Mouse (Mus musculus): ENCODE measurements at regions not wholly inside any gene's neighbourhood (a gene's known extent, or its start where the extent isn't known, plus 50 kb on each side); places are given as distances from the start of the nearest gene placed in this dataset.

GRCm38 (mm10) chr15:5513146-5513545, 269.2 kb upstream of the Ptger4 start:
- no peak for TF ChIP-seq CTCF (IDR thresholded peaks at IDR 0.05; ENCODE audit: low read depth)
- no peak overlapping the region for H3K4me3 ChIP-seq (ENCODE audit: low read depth, low read length)
- H3K4me2 ChIP-seq (replicated peaks; ENCODE audit: low read depth) = no peak overlapping the region
- 0 out of 2 replicates have a peak overlapping the region, but pooled peaks have one; percentile 46 for H3K27ac ChIP-seq (ENCODE audit: low read depth, low read length)
- ATAC-seq = peak; percentile 62
- 34% methylated on average over 4 of the region's 4 CpGs for WGBS
- H3K4me1 ChIP-seq (replicated peaks; ENCODE audit: control insufficient read depth, insufficient read depth, low read length) = 0 out of 2 replicates have a peak, but pooled peaks cover 6% of the 10 kb centered on the region
- no peaks in the 10 kb centered on the region for H3K27me3 ChIP-seq (replicated peaks; ENCODE audit: control insufficient read depth, insufficient read depth, low read length)
- H3K9me3 ChIP-seq (ENCODE audit: control insufficient read depth) = no peaks in the 10 kb centered on the region
- no peak overlapping the region for H3K9ac ChIP-seq (ENCODE audit: low read depth, low read length)
- no peaks in the 10 kb centered on the region for H3K36me3 ChIP-seq (ENCODE audit: control insufficient read depth, insufficient read depth)

GRCm38 (mm10) chr15:5514217-5514616, 270.2 kb upstream of the Ptger4 start:
- WGBS = 55% methylated on average over 4 of the region's 4 CpGs

DNA sequence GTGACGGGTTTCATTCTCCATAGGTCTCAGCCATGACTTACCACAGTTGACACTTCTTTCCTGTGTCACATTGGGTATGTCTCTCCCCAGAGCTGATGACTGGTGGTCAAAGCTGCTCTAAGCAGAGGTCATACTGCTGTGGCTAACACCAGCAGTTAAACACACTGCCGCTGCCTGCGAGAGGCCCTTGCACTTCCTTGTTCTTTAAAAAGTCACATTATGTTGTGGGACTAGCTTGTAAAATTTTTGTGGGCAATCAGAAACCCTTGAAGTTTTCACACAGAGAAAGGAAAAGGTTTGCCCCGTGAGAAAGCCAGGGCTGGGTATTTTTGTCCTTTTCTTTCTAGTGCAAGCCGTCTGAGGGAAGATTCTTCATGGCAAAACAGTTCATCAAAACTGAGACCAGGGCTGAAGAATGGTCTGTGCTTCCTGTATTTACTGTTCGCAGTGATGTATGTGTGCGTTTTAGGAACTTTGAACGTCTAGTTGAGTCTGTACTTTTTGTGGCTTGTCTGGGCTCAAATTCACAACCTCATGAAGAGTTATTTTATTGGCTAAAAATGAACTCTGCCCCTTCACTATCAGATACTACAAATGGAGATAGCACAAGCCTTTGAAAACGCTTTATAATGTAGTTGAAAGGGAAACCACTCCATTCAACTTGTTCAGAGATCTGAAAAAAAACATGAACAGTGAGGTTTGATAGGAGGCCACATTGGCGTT, 273.4 kb upstream of the Ptger4 start:
- H3K27me3 ChIP-seq (replicated peaks; ENCODE audit: control insufficient read depth, insufficient read depth, low read length) = no peaks in the 10 kb centered on the region
- peak; percentile 87 for ATAC-seq
- peak overlapping the region; percentile 79 for H3K27ac ChIP-seq (ENCODE audit: low read depth, low read length)
- H3K4me1 ChIP-seq (replicated peaks; ENCODE audit: control insufficient read depth, insufficient read depth, low read length) = 0 out of 2 replicates have a peak, but pooled peaks cover 4% of the 10 kb centered on the region
- H3K9ac ChIP-seq (ENCODE audit: low read depth, low read length) = no peak overlapping the region
- no peaks in the 10 kb centered on the region for H3K9me3 ChIP-seq (ENCODE audit: control insufficient read depth)
- WGBS = 28% methylated on average over 10 of the region's 10 CpGs
- H3K4me2 ChIP-seq (replicated peaks; ENCODE audit: low read depth) = no peak overlapping the region
- no peak overlapping the region for H3K4me3 ChIP-seq (ENCODE audit: low read depth, low read length)
- TF ChIP-seq CTCF (IDR thresholded peaks at IDR 0.05; ENCODE audit: low read depth) = no peak
- no peaks in the 10 kb centered on the region for H3K36me3 ChIP-seq (ENCODE audit: control insufficient read depth, insufficient read depth)

More at GRCm38 (mm10) chr15:5514217-5514616, 270.2 kb upstream of the Ptger4 start:
- no peak for TF ChIP-seq CTCF (IDR thresholded peaks at IDR 0.05; ENCODE audit: low read depth)
- no peaks in the 10 kb centered on the region for H3K36me3 ChIP-seq (ENCODE audit: control insufficient read depth, insufficient read depth)
- no peak overlapping the region for H3K9ac ChIP-seq (ENCODE audit: low read depth, low read length)
- H3K4me2 ChIP-seq (replicated peaks; ENCODE audit: low read depth) = no peak overlapping the region
- H3K4me3 ChIP-seq (ENCODE audit: low read depth, low read length) = no peak overlapping the region
- H3K4me1 ChIP-seq (replicated peaks; ENCODE audit: control insufficient read depth, insufficient read depth, low read length) = 0 out of 2 replicates have a peak, but pooled peaks cover 8% of the 10 kb centered on the region
- no peak overlapping the region for H3K27ac ChIP-seq (ENCODE audit: low read depth, low read length)
- H3K9me3 ChIP-seq (ENCODE audit: control insufficient read depth) = no peaks in the 10 kb centered on the region
- H3K27me3 ChIP-seq (replicated peaks; ENCODE audit: control insufficient read depth, insufficient read depth, low read length) = no peaks in the 10 kb centered on the region
- no peak for ATAC-seq

DNA sequence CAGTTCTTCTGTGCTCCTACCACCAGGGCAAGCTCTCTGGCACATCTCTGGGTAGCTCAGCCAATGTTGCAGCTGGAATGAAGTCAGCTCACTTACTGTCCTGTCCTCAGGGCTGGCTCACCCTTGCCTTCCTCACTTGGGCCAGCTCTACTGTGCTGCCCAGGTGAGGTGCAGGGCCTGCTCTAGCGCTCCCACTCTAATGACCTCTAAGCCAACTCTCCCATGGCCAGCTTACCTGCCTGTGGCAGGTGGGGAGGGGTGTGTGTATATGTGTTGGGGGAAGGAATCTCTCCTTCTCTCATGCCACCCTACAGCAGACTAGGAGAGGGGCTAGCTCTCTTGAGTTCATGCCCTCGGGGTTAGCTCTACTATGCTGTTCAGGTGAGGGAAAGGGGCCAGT, 275.6 kb upstream of the Ptger4 start:
- no peaks in the 10 kb centered on the region for H3K27me3 ChIP-seq (replicated peaks; ENCODE audit: control insufficient read depth, insufficient read depth, low read length)
- H3K9ac ChIP-seq (ENCODE audit: low read depth, low read length) = no peak overlapping the region
- 0 out of 2 replicates have a peak, but pooled peaks cover 4% of the 10 kb centered on the region for H3K4me1 ChIP-seq (replicated peaks; ENCODE audit: control insufficient read depth, insufficient read depth, low read length)
- TF ChIP-seq CTCF (IDR thresholded peaks at IDR 0.05; ENCODE audit: low read depth) = no peak
- 88% methylated on average over 2 of the region's 2 CpGs for WGBS
- H3K4me2 ChIP-seq (replicated peaks; ENCODE audit: low read depth) = no peak overlapping the region
- H3K4me3 ChIP-seq (ENCODE audit: low read depth, low read length) = no peak overlapping the region
- H3K27ac ChIP-seq (ENCODE audit: low read depth, low read length) = no peak overlapping the region
- H3K9me3 ChIP-seq (ENCODE audit: control insufficient read depth) = no peaks in the 10 kb centered on the region
- H3K36me3 ChIP-seq (ENCODE audit: control insufficient read depth, insufficient read depth) = no peaks in the 10 kb centered on the region
- no peak for ATAC-seq

GRCm38 (mm10) chr15:5519997-5520396, 276.0 kb upstream of the Ptger4 start:
- ATAC-seq = no peak
- H3K9me3 ChIP-seq (ENCODE audit: control insufficient read depth) = no peaks in the 10 kb centered on the region
- 92% methylated on average over 1 of the region's 1 CpGs for WGBS

DNA sequence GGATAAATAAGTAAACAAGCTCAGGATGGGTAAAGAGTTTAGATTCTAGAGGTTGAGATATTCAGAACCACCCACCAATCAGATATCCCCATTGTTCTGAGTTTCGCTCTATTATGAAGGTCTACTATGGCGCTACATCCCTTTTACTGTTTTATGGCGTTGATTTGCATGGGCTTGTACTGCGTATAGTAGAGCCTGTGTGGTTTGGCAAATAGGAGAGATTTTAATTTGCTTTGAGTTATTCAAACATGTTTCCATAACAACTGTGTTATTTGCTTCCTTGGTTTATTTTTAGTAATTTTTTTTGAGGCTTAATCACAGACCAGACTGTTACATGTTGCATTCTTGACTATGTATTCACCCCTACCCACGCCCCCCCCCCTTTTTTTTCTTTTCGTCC, 284.6 kb upstream of the Ptger4 start:
- H3K27me3 ChIP-seq (replicated peaks; ENCODE audit: control insufficient read depth, insufficient read depth, low read length) = no peaks in the 10 kb centered on the region
- ATAC-seq = no peak

More at GRCm38 (mm10) chr15:5519997-5520396, 276.0 kb upstream of the Ptger4 start:
- 0 out of 2 replicates have a peak, but pooled peaks cover 4% of the 10 kb centered on the region for H3K4me1 ChIP-seq (replicated peaks; ENCODE audit: control insufficient read depth, insufficient read depth, low read length)
- H3K4me2 ChIP-seq (replicated peaks; ENCODE audit: low read depth) = no peak overlapping the region
- H3K27ac ChIP-seq (ENCODE audit: low read depth, low read length) = no peak overlapping the region
- H3K36me3 ChIP-seq (ENCODE audit: control insufficient read depth, insufficient read depth) = no peaks in the 10 kb centered on the region
- H3K4me3 ChIP-seq (ENCODE audit: low read depth, low read length) = no peak overlapping the region
- no peak for TF ChIP-seq CTCF (IDR thresholded peaks at IDR 0.05; ENCODE audit: low read depth)
- no peak overlapping the region for H3K9ac ChIP-seq (ENCODE audit: low read depth, low read length)
- H3K27me3 ChIP-seq (replicated peaks; ENCODE audit: control insufficient read depth, insufficient read depth, low read length) = no peaks in the 10 kb centered on the region

More for the DNA sequence above, 284.6 kb upstream of the Ptger4 start:
- H3K9ac ChIP-seq (ENCODE audit: low read depth, low read length) = no peak overlapping the region
- TF ChIP-seq CTCF (IDR thresholded peaks at IDR 0.05; ENCODE audit: low read depth) = no peak
- no peaks in the 10 kb centered on the region for H3K4me1 ChIP-seq (replicated peaks; ENCODE audit: control insufficient read depth, insufficient read depth, low read length)
- no peaks in the 10 kb centered on the region for H3K36me3 ChIP-seq (ENCODE audit: control insufficient read depth, insufficient read depth)
- no peak overlapping the region for H3K4me3 ChIP-seq (ENCODE audit: low read depth, low read length)
- H3K27ac ChIP-seq (ENCODE audit: low read depth, low read length) = no peak overlapping the region
- no peaks in the 10 kb centered on the region for H3K9me3 ChIP-seq (ENCODE audit: control insufficient read depth)
- H3K4me2 ChIP-seq (replicated peaks; ENCODE audit: low read depth) = no peak overlapping the region
- WGBS = 85% methylated on average over 6 of the region's 6 CpGs

Measured in intestine, postnatal 0 days (tissue).